Mouse (Mus musculus) intestine, embryonic 14.5 days (tissue): Measurements from ENCODE around the gene Fndc3b. TPM values are rescaled to one million over a fixed set of nuclear protein-coding genes. Genes with fewer than 3 reads are reported as not detected.
A peak's percentile ranks its signal among the peaks of the same experiment; 100 is the strongest.
"Not testable (repeated sequence)": the region's sequence is repeated elsewhere in the genome, so short reads cannot be mapped to it uniquely, and the experiment has no call there.

Experiments used
- ATAC-seq: fragments of 200-750 bp; cut with Nextera tagmentation; replicated peaks from 2 replicates; pipeline ENCODE4 v1.8.0; 2017; ENCODE audit warnings: low read depth, moderate number of reproducible peaks, moderate TSS enrichment, moderate library complexity; ENCODE audit not compliant: low FRiP score, low TSS enrichment
- DNase-seq: peaks from one replicate; pipeline ENCODE4 v3.0.0-alpha.2; 2018; ENCODE audit warnings: low spot score
- H3K27ac ChIP-seq: fragments of 300-500 bp; sonication (generic); 2 replicates; pipeline ENCODE4 v1.5.1; 2014; ENCODE audit warnings: low read depth, mild to moderate bottlenecking, control low read depth
- H3K27me3 ChIP-seq: fragments of 300-500 bp; sonication (generic); replicated peaks from 2 replicates; pipeline ENCODE4 v1.6.1; 2014; ENCODE audit warnings: low read length, control low read depth; ENCODE audit not compliant: control insufficient read depth, insufficient read depth
- H3K36me3 ChIP-seq: fragments of 300-500 bp; sonication (generic); 2 replicates; pipeline ENCODE4 v1.6.1; 2014; ENCODE audit warnings: low read length, control low read depth; ENCODE audit not compliant: control insufficient read depth, insufficient read depth
- H3K4me1 ChIP-seq: fragments of 300-500 bp; sonication (generic); replicated peaks from 2 replicates; pipeline ENCODE4 v1.6.1; 2014; ENCODE audit warnings: low read length, control low read depth, mixed read lengths; ENCODE audit not compliant: control insufficient read depth, insufficient read depth
- H3K4me2 ChIP-seq: fragments of 300-500 bp; sonication (generic); 2 replicates; pipeline ENCODE4 v1.6.1; 2014; ENCODE audit warnings: low read length
- H3K4me3 ChIP-seq: fragments of 300-500 bp; sonication (generic); 2 replicates; pipeline ENCODE4 v1.5.1; 2014; ENCODE audit warnings: low read depth, low read length, control low read depth, mixed read lengths
- H3K9ac ChIP-seq: fragments of 300-500 bp; sonication (generic); 2 replicates; pipeline ENCODE4 v1.6.1; 2014; ENCODE audit warnings: mild to moderate bottlenecking, low read length
- H3K9me3 ChIP-seq: fragments of 300-500 bp; sonication (generic); 2 replicates; pipeline ENCODE4 v1.6.1; 2016; ENCODE audit warnings: low read length, control low read depth; ENCODE audit not compliant: control insufficient read depth
- WGBS: fragments of 180-500 bp; shearing (Covaris S2); extraction: QIAGEN DNeasy Blood & Tissue Kit; methylation state at CpG from one replicate; pipeline ENCODE4 v1.1.7; 2014; 5-methylcytosine and 5-hydroxymethylcytosine counted together
- polyA plus RNA-seq: library from polyadenylated mRNA; unstranded; fragments of >200 nt; fragmentation: Nextera tagmentation; extraction: Ambion mirVana; gene quantifications from 2 replicates; pipeline ENCODE4 v1.2.1, GENCODE M21; 2014

The Fndc3b gene
- polyA plus RNA-seq, 1 experiment from 2014 or later, result 26.1 TPM

GRCm38 (mm10) chr3:27406440-27406839, 304.7 kb downstream of the Fndc3b start:
- no peak overlapping the region for H3K9ac ChIP-seq
- DNase-seq, result no peak
- H3K36me3 ChIP-seq, result no peaks in the 10 kb centered on the region
- H3K27ac ChIP-seq, result no peak overlapping the region
- no peaks in the 10 kb centered on the region for H3K9me3 ChIP-seq
- no peak for ATAC-seq
- no peaks in the 10 kb centered on the region for H3K27me3 ChIP-seq
- no peaks in the 10 kb centered on the region for H3K4me1 ChIP-seq
- H3K4me3 ChIP-seq, result no peak overlapping the region
- 80% methylated on average over 3 of the region's 3 CpGs for WGBS
- no peak overlapping the region for H3K4me2 ChIP-seq

DNA sequence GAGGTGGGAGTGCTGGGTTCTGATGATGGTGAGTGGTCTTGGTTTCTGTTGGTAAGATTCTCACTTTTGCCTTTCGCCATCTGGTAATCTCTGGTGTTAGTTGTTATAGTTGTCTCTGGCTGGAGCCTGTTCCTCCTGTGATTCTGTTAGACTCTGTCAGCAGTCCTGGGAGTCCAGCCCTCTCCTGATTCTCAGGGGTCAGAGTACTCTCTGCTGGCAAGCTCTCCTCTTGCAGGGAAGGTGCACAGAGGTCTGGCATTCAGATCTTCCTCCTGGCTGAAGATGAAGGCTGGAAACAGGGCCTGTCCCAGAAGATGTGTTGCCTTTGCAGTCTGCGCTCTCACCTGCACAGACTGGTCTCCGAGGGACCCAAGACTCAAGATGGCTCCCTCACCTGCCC, 310.1 kb downstream of the Fndc3b start:
- ATAC-seq, H3K4me1 ChIP-seq, H3K9me3 ChIP-seq, H3K36me3 ChIP-seq, H3K4me2 ChIP-seq, DNase-seq, H3K27ac ChIP-seq, H3K9ac ChIP-seq, H3K4me3 ChIP-seq, H3K27me3 ChIP-seq: not testable (repeated sequence)
- 91% methylated on average over 3 of the region's 3 CpGs for WGBS

- no peak for ATAC-seq
These were observed 321.2 kb downstream of the Fndc3b start for GRCm38 (mm10) chr3:27389923-27390322.

DNA sequence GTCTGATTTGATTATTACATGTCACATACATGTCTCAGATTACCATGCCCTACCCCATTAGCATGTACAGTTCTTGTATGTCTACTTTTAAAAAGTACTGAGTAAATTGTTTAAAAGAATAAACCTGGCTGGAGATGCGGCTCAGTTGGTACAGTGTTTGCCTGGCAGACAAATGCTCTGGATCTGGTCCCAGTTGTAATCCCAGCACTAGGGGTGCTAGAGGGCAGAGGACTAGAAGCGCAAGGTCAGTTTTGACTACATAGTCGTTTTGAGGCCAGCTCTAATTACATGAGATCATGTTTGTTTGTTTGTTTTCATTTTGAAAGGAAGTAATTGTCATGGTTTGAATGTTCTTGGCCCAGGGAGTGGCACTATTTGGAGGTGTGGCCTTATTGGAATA, 326.3 kb downstream of the Fndc3b start:
- Histone ChIP-seq H3K9me3 (no peaks in the 10 kb centered on the region), H3K36me3 (no peaks in the 10 kb centered on the region), H3K27me3 (no peaks in the 10 kb centered on the region), H3K4me2 (no peak overlapping the region), H3K4me3 (no peak overlapping the region), H3K9ac (no peak overlapping the region), H3K4me1 (no peaks in the 10 kb centered on the region), H3K27ac (no peak overlapping the region)
- ATAC-seq (no peak), DNase-seq (no peak)
- 67% methylated on average over 3 of the region's 3 CpGs for WGBS

More at GRCm38 (mm10) chr3:27389923-27390322, 321.2 kb downstream of the Fndc3b start:
- H3K27me3 ChIP-seq, result no peaks in the 10 kb centered on the region
- DNase-seq, result no peak
- H3K4me1 ChIP-seq, result no peaks in the 10 kb centered on the region
- no peak overlapping the region for H3K4me2 ChIP-seq
- H3K36me3 ChIP-seq, result no peaks in the 10 kb centered on the region
- H3K9me3 ChIP-seq, result no peaks in the 10 kb centered on the region
- WGBS, result 54% methylated on average over 1 of the region's 1 CpGs
- H3K4me3 ChIP-seq, result no peak overlapping the region
- H3K27ac ChIP-seq, result no peak overlapping the region
- no peak overlapping the region for H3K9ac ChIP-seq

- no peaks in the 10 kb centered on the region for H3K4me1 ChIP-seq
- H3K27me3 ChIP-seq, result peaks cover 24% of the 10 kb centered on the region
- H3K36me3 ChIP-seq, result no peaks in the 10 kb centered on the region
- H3K27ac ChIP-seq, result no peak overlapping the region
- no peak for ATAC-seq
- H3K9ac ChIP-seq, result no peak overlapping the region
- WGBS, result 62% methylated on average over 4 of the region's 4 CpGs
- H3K4me2 ChIP-seq, result no peak overlapping the region
- no peak for DNase-seq
- H3K4me3 ChIP-seq, result no peak overlapping the region
- H3K9me3 ChIP-seq, result no peaks in the 10 kb centered on the region
These were observed 333.2 kb downstream of the Fndc3b start for GRCm38 (mm10) chr3:27377935-27378334.

- 47% methylated on average over 9 of the region's 9 CpGs for WGBS
- Histone ChIP-seq H3K27me3 (peaks cover 58% of the 10 kb centered on the region), H3K36me3 (no peaks in the 10 kb centered on the region), H3K4me1 (0 out of 2 replicates have a peak, but pooled peaks cover 3% of the 10 kb centered on the region), H3K4me2 (no peak overlapping the region), H3K9ac (no peak overlapping the region), H3K27ac (no peak overlapping the region), H3K4me3 (no peak overlapping the region), H3K9me3 (no peaks in the 10 kb centered on the region)
- ATAC-seq (no peak), DNase-seq (no peak)
These were observed 336.7 kb downstream of the Fndc3b start for GRCm38 (mm10) chr3:27374396-27374795.

GRCm38 (mm10) chr3:27371725-27372650, 339.1 kb downstream of the Fndc3b start:
- Histone ChIP-seq H3K4me2 (peak overlapping the region; percentile 37), H3K9me3 (no peaks in the 10 kb centered on the region), H3K9ac (no peak overlapping the region), H3K27ac (no peak overlapping the region), H3K27me3 (peaks cover 58% of the 10 kb centered on the region), H3K4me3 (no peak overlapping the region), H3K36me3 (no peaks in the 10 kb centered on the region), H3K4me1 (0 out of 2 replicates have a peak, but pooled peaks cover 3% of the 10 kb centered on the region)
- ATAC-seq, result no peak
- WGBS, result 3% methylated on average over 74 of the region's 77 CpGs
- peak; percentile 54 for DNase-seq

DNA sequence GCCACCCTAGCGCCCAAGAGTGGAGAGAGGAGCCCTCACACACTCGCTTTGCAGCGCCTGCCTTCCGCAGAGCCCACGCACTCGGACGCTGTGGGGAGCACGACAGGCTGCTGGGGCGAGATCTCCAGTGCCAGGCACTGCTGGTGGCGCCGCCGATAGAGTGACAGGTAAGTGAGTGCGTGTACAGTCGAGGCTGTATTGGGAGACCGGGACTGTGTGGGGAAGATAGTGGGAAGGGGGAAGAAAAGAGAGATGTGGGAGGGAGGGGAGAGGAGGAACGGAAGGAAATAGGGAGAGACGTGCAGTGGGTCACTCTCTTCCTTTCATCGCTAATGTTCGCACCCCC, 339.9 kb downstream of the Fndc3b start, which contains the start of gene Ghsr:
TSS of gene Ghsr (plus strand) at position 76 of the 346 bp plus-strand sequence.
- 2% methylated on average over 16 of the region's 19 CpGs for WGBS
- H3K27ac ChIP-seq, result no peak within 1 kb of the TSS
- H3K36me3 ChIP-seq, result no peaks in the 10 kb centered on the region
- no peak within 1 kb of the TSS for H3K4me3 ChIP-seq
- ATAC-seq, result no peak
- no peaks in the 10 kb centered on the region for H3K9me3 ChIP-seq
- peaks cover 58% of the 10 kb centered on the region for H3K27me3 ChIP-seq
- no peak for DNase-seq
- H3K9ac ChIP-seq, result no peak within 1 kb of the TSS
- peak within 1 kb of the TSS; percentile 37 for H3K4me2 ChIP-seq
- 0 out of 2 replicates have a peak, but pooled peaks cover 3% of the 10 kb centered on the region for H3K4me1 ChIP-seq
